Mouse (Mus musculus) olfactory bulb, adult 2 months (tissue): ENCODE data around the gene Slc35b2. TPM values are rescaled to one million over a fixed set of nuclear protein-coding genes. Genes with fewer than 3 reads are reported as not detected.

Source experiments
- H3K27ac ChIP-seq: fragments of 200-500 bp; 2 replicates; pipeline ENCODE4 v1.5.1; 2012; ENCODE audit warnings: low read depth, low read length; ENCODE audit not compliant: insufficient read depth
- H3K4me1 ChIP-seq: fragments of 200-500 bp; 2 replicates; pipeline ENCODE4 v1.6.1; 2012; ENCODE audit warnings: low read length; ENCODE audit not compliant: control insufficient read depth, insufficient read depth
- H3K4me3 ChIP-seq: fragments of 200-500 bp; 2 replicates; pipeline ENCODE4 v1.5.1; 2012; ENCODE audit warnings: mild to moderate bottlenecking, low read depth, low read length, moderate library complexity; ENCODE audit not compliant: insufficient read depth
- CTCF ChIP-seq: fragments of 200-500 bp; IDR thresholded peaks from 2 replicates; pipeline ENCODE4 v1.5.1; 2012; ENCODE audit warnings: low read depth, mild to moderate bottlenecking, low read length, moderate library complexity; ENCODE audit not compliant: insufficient read depth
- POLR2A ChIP-seq: fragments of 200-500 bp; IDR thresholded peaks from 2 replicates; pipeline ENCODE4 v1.6.1; 2012; ENCODE audit warnings: mild to moderate bottlenecking, low read depth, low read length, moderate library complexity; ENCODE audit not compliant: insufficient read depth
- WGBS: fragments of 180-500 bp; shearing (Covaris S2); methylation state at CpG from one replicate; pipeline ENCODE4 v1.1.7; 2018; 5-methylcytosine and 5-hydroxymethylcytosine counted together
- polyA plus RNA-seq: library from polyadenylated mRNA; stranded (reverse); fragments of >200 nt; gene quantifications from 2 replicates; pipeline ENCODE4 v1.2.4, GENCODE M21; 2012; ENCODE audit warnings: low replicate concordance; ENCODE audit not compliant: missing spikeins, insufficient read depth, insufficient read length

Gene Slc35b2
- polyA plus RNA-seq, 1 experiment, result not detected

- H3K27ac ChIP-seq, result no peak overlapping the region
- TF ChIP-seq CTCF (no peak), POLR2A (no peak)
- H3K4me3 ChIP-seq, result no peak overlapping the region
- H3K4me1 ChIP-seq, result no peaks in the 10 kb centered on the region
- 90% methylated on average over 7 of the region's 7 CpGs for WGBS
These were observed 49.2 kb downstream of the Slc35b2 start for GRCm38 (mm10) chr17:45612921-45613320.

- H3K4me1 ChIP-seq, result 0 out of 2 replicates have a peak, but pooled peaks cover 4% of the 10 kb centered on the region
- WGBS, result 78% methylated on average over 4 of the region's 4 CpGs
- TF ChIP-seq POLR2A (no peak), CTCF (no peak)
These were observed 52.5 kb downstream of the Slc35b2 start for GRCm38 (mm10) chr17:45616046-45616650.

GRCm38 (mm10) chr17:45616679-45617078, 53.0 kb downstream of the Slc35b2 start:
- 88% methylated on average over 3 of the region's 3 CpGs for WGBS
- TF ChIP-seq CTCF, result no peak
- no peak for TF ChIP-seq POLR2A
- no peak overlapping the region for H3K4me3 ChIP-seq
- H3K27ac ChIP-seq, result no peak overlapping the region
- H3K4me1 ChIP-seq, result 0 out of 2 replicates have a peak, but pooled peaks cover 4% of the 10 kb centered on the region

More at GRCm38 (mm10) chr17:45616046-45616650, 52.5 kb downstream of the Slc35b2 start:
- no peak overlapping the region for H3K4me3 ChIP-seq
- H3K27ac ChIP-seq, result no peak overlapping the region

Other genes with a start within 250 kb of the Slc35b2 start
- not detected in 2 replicates for gene Cdc5l, start 130.1 kb upstream of the Slc35b2 start, polyA plus RNA-seq
- gene Spats1, start 88.5 kb upstream of the Slc35b2 start, polyA plus RNA-seq, result not detected in 2 replicates
- gene Aars2, start 57.0 kb upstream of the Slc35b2 start, polyA plus RNA-seq, result not detected in 2 replicates
- not detected in 2 replicates for gene Tcte1, start 40.4 kb upstream of the Slc35b2 start, polyA plus RNA-seq
- 126 TPM in 1 of 2 replicates, not detected in the other for gene Tmem151b, start 14.2 kb upstream of the Slc35b2 start, polyA plus RNA-seq
- gene Nfkbie, start 8.2 kb upstream of the Slc35b2 start, polyA plus RNA-seq, result not detected in 2 replicates
- 1,037 and 1,562 TPM in 2 replicates for gene Hsp90ab1, start 9.4 kb downstream of the Slc35b2 start, polyA plus RNA-seq
- gene Slc29a1, start 35.7 kb downstream of the Slc35b2 start, polyA plus RNA-seq, result not detected in 2 replicates
- gene Mymx, start 38.2 kb downstream of the Slc35b2 start, polyA plus RNA-seq, result not detected in 2 replicates
- gene Capn11, start 95.5 kb downstream of the Slc35b2 start, polyA plus RNA-seq, result not detected in 2 replicates
- gene Mrpl14, start 122.4 kb downstream of the Slc35b2 start, polyA plus RNA-seq, result not detected in 2 replicates
- 179 TPM in 1 of 2 replicates, not detected in the other for gene Tmem63b, start 123.0 kb downstream of the Slc35b2 start, polyA plus RNA-seq
- not detected in 2 replicates for gene 1600014C23Rik, start 170.0 kb downstream of the Slc35b2 start, polyA plus RNA-seq